ENCODE assay signal across 10 mouse cellular contexts in the genomic region with DNA sequence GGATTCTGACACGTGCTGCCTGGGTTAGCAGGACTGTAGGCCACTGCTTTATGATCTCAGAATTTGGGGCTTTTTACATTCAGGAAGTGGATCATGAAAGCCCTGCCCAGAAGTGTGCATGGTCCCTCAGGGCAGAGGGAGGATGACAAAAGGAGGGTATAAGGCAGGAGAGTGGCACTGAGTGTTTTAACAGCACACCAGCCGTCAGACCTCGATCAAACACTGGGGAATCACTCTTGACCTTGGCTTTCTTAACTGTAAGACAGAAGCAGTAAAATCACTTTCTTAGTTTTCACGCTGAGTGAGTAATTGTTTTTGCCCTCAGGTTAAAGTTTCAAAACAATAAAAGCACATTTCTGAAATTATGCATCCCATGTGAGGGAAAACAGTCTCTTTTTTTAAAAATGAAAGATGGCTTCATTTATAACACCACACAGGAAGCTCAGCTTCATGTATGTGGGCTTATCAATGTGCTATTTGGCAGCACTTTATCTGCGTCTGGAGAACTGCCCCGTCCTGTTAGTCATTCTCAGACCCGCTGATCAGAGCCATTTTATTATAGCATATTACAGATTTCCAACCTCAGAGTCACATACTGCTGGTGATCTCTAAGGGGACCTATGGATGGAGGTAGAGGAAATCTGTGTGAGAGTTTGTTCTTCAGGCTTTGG. TPM values are rescaled to one million over a fixed set of nuclear protein-coding genes. Genes with fewer than 3 reads are reported as not detected.
A peak's percentile ranks its signal among the peaks of the same experiment; 100 is the strongest.
DNase-seq lines count a peak whose midpoint lies in the region; ATAC-seq and TF ChIP-seq lines count a peak whose summit lies in the region.
"Had no signal": no experiment of that assay in that cellular context is flagged by ENCODE, and none has a peak within 500 bp of the region (broad histone marks: within the 10 kb centered on the region; RNA-seq: fewer than 3 reads in every experiment).

No protein-coding gene starts in this region.

- WGBS in heart, embryonic 15.5 days = 36% methylated on average over 7 of the region's 7 CpGs
- 28% methylated on average over 7 of the region's 7 CpGs for WGBS in heart, adult 2 months
- WGBS in midbrain, embryonic 11.5 days = 85% methylated on average over 7 of the region's 7 CpGs
- 78% methylated on average over 7 of the region's 7 CpGs for WGBS in midbrain, embryonic 10.5 days
- 76% methylated on average over 7 of the region's 7 CpGs for WGBS in forebrain, embryonic 15.5 days
- WGBS in neural tube, embryonic 13.5 days = 57% methylated on average over 7 of the region's 7 CpGs

- peak overlapping the region; percentile 10; the same call in 1 of the 2 replicates for H3K27ac ChIP-seq in heart, embryonic 15.5 days
- no peak overlapping the region for H3K27ac ChIP-seq in heart, adult 2 months
- H3K27ac ChIP-seq in midbrain, embryonic 11.5 days (ENCODE audit: low read depth, low read length) = no peak overlapping the region
- H3K27ac ChIP-seq in midbrain, embryonic 10.5 days (replicated peaks) = no peak overlapping the region
- no peak overlapping the region for H3K27ac ChIP-seq in forebrain, embryonic 15.5 days (replicated peaks)
- no peak overlapping the region for H3K27ac ChIP-seq in neural tube, embryonic 13.5 days (replicated peaks)
- H3K27ac ChIP-seq: lung, embryonic 15.5 days; stomach, postnatal 0 days had no signal

- no peak for DNase-seq in heart, adult 2 months
- no peak for DNase-seq in midbrain, embryonic 11.5 days (ENCODE audit: low spot score, missing footprints)
- no peak for DNase-seq in midbrain, embryonic 10.5 days (ENCODE audit: low spot score)
- no peak for DNase-seq in left cerebral cortex, postnatal 4 days
- no peak for DNase-seq in gastrocnemius, postnatal 10 days

- no peaks in the 10 kb centered on the region for H3K27me3 ChIP-seq in heart, embryonic 15.5 days
- H3K27me3 ChIP-seq in heart, adult 2 months (ENCODE audit: control insufficient read depth, insufficient read depth, low read length) = no peaks in the 10 kb centered on the region
- H3K27me3 ChIP-seq in midbrain, embryonic 11.5 days (ENCODE audit: control insufficient read depth, insufficient read depth, low read length) = no peaks in the 10 kb centered on the region
- no peaks in the 10 kb centered on the region for H3K27me3 ChIP-seq in midbrain, embryonic 10.5 days (ENCODE audit: low read depth, poor library complexity, severe bottlenecking)
- no peaks in the 10 kb centered on the region for H3K27me3 ChIP-seq in forebrain, embryonic 15.5 days
- H3K27me3 ChIP-seq in neural tube, embryonic 13.5 days = no peaks in the 10 kb centered on the region
- H3K27me3 ChIP-seq: lung, embryonic 15.5 days had no signal

- intact Hi-C loops in heart, adult 2 months (cut with DNase I) = no loop called here
- intact Hi-C loops in left cerebral cortex, postnatal 4 days (cut with DNase I) = no loop called here

- TF ChIP-seq CTCF in heart, adult 2 months (IDR thresholded peaks at IDR 0.05) = no peak

- no peaks in the 10 kb centered on the region for H3K79me2 ChIP-seq in heart, adult 2 months (replicated peaks; ENCODE audit: control insufficient read depth, insufficient read depth, low read length)

- H3K36me3 ChIP-seq in heart, embryonic 15.5 days = no peaks in the 10 kb centered on the region
- H3K36me3 ChIP-seq in heart, adult 2 months (ENCODE audit: control insufficient read depth, insufficient read depth, low read length) = no peaks in the 10 kb centered on the region
- H3K36me3 ChIP-seq in midbrain, embryonic 11.5 days (ENCODE audit: control insufficient read depth, insufficient read depth, low read length) = no peaks in the 10 kb centered on the region
- H3K36me3 ChIP-seq in midbrain, embryonic 10.5 days = no peaks in the 10 kb centered on the region
- H3K36me3 ChIP-seq in forebrain, embryonic 15.5 days = no peaks in the 10 kb centered on the region
- no peaks in the 10 kb centered on the region for H3K36me3 ChIP-seq in neural tube, embryonic 13.5 days

- TF ChIP-seq POLR2A in heart, adult 2 months (IDR thresholded peaks at IDR 0.05; ENCODE audit: insufficient read depth, low read depth, low read length) = no peak

- no peak for TF ChIP-seq EP300 in heart, adult 2 months (IDR thresholded peaks at IDR 0.05; ENCODE audit: insufficient read depth, low read depth, low read length)

- no peak overlapping the region for H3K9ac ChIP-seq in heart, embryonic 15.5 days
- H3K9ac ChIP-seq in heart, adult 2 months (ENCODE audit: low read depth, low read length) = no peak overlapping the region
- no peak overlapping the region for H3K9ac ChIP-seq in midbrain, embryonic 11.5 days (ENCODE audit: low read length)
- H3K9ac ChIP-seq in forebrain, embryonic 15.5 days (replicated peaks) = no peak overlapping the region
- H3K9ac ChIP-seq in neural tube, embryonic 13.5 days = no peak overlapping the region
- H3K9ac ChIP-seq: lung, embryonic 15.5 days had no signal

- H3K4me1 ChIP-seq in heart, embryonic 15.5 days (replicated peaks) = peaks cover 19% of the 10 kb centered on the region
- H3K4me1 ChIP-seq in heart, adult 2 months (ENCODE audit: control insufficient read depth, insufficient read depth, low read length) = peaks cover 4% of the 10 kb centered on the region
- H3K4me1 ChIP-seq in midbrain, embryonic 11.5 days (ENCODE audit: control insufficient read depth, insufficient read depth, low read length) = no peaks in the 10 kb centered on the region; the same call in 1 of the 2 replicates
- peaks cover 20% of the 10 kb centered on the region for H3K4me1 ChIP-seq in midbrain, embryonic 10.5 days
- peaks cover 15% of the 10 kb centered on the region for H3K4me1 ChIP-seq in forebrain, embryonic 15.5 days
- peaks cover 18% of the 10 kb centered on the region for H3K4me1 ChIP-seq in neural tube, embryonic 13.5 days (replicated peaks)

- H3K4me2 ChIP-seq in heart, embryonic 15.5 days = no peak overlapping the region
- H3K4me2 ChIP-seq in midbrain, embryonic 11.5 days = no peak overlapping the region
- H3K4me2 ChIP-seq in forebrain, embryonic 15.5 days (replicated peaks) = no peak overlapping the region
- no peak overlapping the region for H3K4me2 ChIP-seq in neural tube, embryonic 13.5 days
- H3K4me2 ChIP-seq: lung, embryonic 15.5 days had no signal

- no peak for ATAC-seq in heart, embryonic 15.5 days (replicated peaks; ENCODE audit: insufficient number of reproducible peaks, insufficient read depth, low FRiP score, low read depth)
- ATAC-seq in midbrain, embryonic 11.5 days (ENCODE audit: low FRiP score) = peak; percentile 13; the same call in 1 of the 2 replicates
- peak; percentile 20 for ATAC-seq in forebrain, embryonic 15.5 days (replicated peaks)
- ATAC-seq in neural tube, embryonic 13.5 days (ENCODE audit: low read depth) = peak; percentile 40; the same call in 1 of the 2 replicates

- H3K4me3 ChIP-seq in heart, embryonic 15.5 days = no peak overlapping the region
- no peak overlapping the region for H3K4me3 ChIP-seq in heart, adult 2 months
- H3K4me3 ChIP-seq in midbrain, embryonic 11.5 days (ENCODE audit: low read depth, low read length) = no peak overlapping the region
- no peak overlapping the region for H3K4me3 ChIP-seq in midbrain, embryonic 10.5 days
- no peak overlapping the region for H3K4me3 ChIP-seq in forebrain, embryonic 15.5 days
- H3K4me3 ChIP-seq in neural tube, embryonic 13.5 days = no peak overlapping the region
- H3K4me3 ChIP-seq: lung, embryonic 15.5 days had no signal

- no peaks in the 10 kb centered on the region for H3K9me3 ChIP-seq in heart, embryonic 15.5 days (replicated peaks)
- H3K9me3 ChIP-seq in midbrain, embryonic 11.5 days (ENCODE audit: control insufficient read depth, low read length) = no peaks in the 10 kb centered on the region
- H3K9me3 ChIP-seq in midbrain, embryonic 10.5 days (replicated peaks) = no peaks in the 10 kb centered on the region
- H3K9me3 ChIP-seq in forebrain, embryonic 15.5 days = no peaks in the 10 kb centered on the region
- no peaks in the 10 kb centered on the region for H3K9me3 ChIP-seq in neural tube, embryonic 13.5 days
- H3K9me3 ChIP-seq: lung, embryonic 15.5 days had no signal

RNA-seq across cellular contexts. Expression of gene Sh3bgrl2, which starts 28.0 kb away (rescaled TPM):
- polyA plus RNA-seq in heart, embryonic 15.5 days (2015; fragmentation: Nextera tagmentation; extraction: Ambion mirVana) = 11.1 and 11.9 TPM in 2 replicates
- 10 to 100 TPM in 1 of 2 experiments, 1 to 10 TPM in 1; 3.7 to 10.1 TPM for total RNA-seq in heart, adult 2 months (2021)
- 2.6 and 4.8 TPM in 2 replicates for polyA plus RNA-seq in heart, adult 2 months (2012; rRNA removed)
- 10.1 and 12.2 TPM in 2 replicates for polyA plus RNA-seq in midbrain, embryonic 11.5 days (2014; fragmentation: Nextera tagmentation; extraction: Ambion mirVana)
- 8.5 and 11.0 TPM in 2 replicates for polyA plus RNA-seq in midbrain, embryonic 10.5 days (2016; fragmentation: Nextera tagmentation; extraction: Ambion mirVana)
- 21.4 and 21.7 TPM in 2 replicates for polyA plus RNA-seq in forebrain, embryonic 15.5 days (2015; fragmentation: Nextera tagmentation; extraction: Ambion mirVana)
- 8.5 and 9.1 TPM in 2 replicates for polyA plus RNA-seq in neural tube, embryonic 13.5 days (2015; fragmentation: Nextera tagmentation; extraction: Ambion mirVana)
- total RNA-seq in left cerebral cortex, postnatal 4 days (2021) = 10 to 100 TPM; 12.7 to 14.1 TPM
- total RNA-seq in gastrocnemius, postnatal 10 days (2021) = 1 to 10 TPM; 1.5 to 1.9 TPM
